Mouse (Mus musculus): ENCODE measurements around the gene Mtmr12. TPM values are rescaled to one million over a fixed set of nuclear protein-coding genes. Genes with fewer than 3 reads are reported as not detected.
"Not testable (repeated sequence)": the region's sequence is repeated elsewhere in the genome, so short reads cannot be mapped to it uniquely, and the experiment has no call there.

Mtmr12 gene
- 20.7 and 22.4 TPM in 2 replicates for polyA plus RNA-seq (2016; fragmentation: Nextera tagmentation; extraction: Ambion mirVana)

GRCm38 (mm10) chr15:12204319-12205159 lies at the start of gene Mtmr12:
Mtmr12 (plus strand) TSS chr15:12205028.
- Histone ChIP-seq H3K27me3 (no peaks in the 10 kb centered on the region), H3K9ac (replicated peaks) (peak within 1 kb of the TSS; percentile 95), H3K36me3 (no peaks in the 10 kb centered on the region), H3K9me3 (no peaks in the 10 kb centered on the region), H3K4me1 (replicated peaks) (peaks cover 31% of the 10 kb centered on the region), H3K4me3 (replicated peaks) (peak within 1 kb of the TSS; percentile 97), H3K27ac (peak within 1 kb of the TSS; percentile 94), H3K4me2 (peak within 1 kb of the TSS; percentile 73)
- ATAC-seq (ENCODE audit: insufficient number of reproducible peaks, insufficient read depth, low FRiP score, low TSS enrichment, low read depth), result peak; percentile 97
- WGBS, result under 1% methylated on average over 55 of the region's 58 CpGs

DNA sequence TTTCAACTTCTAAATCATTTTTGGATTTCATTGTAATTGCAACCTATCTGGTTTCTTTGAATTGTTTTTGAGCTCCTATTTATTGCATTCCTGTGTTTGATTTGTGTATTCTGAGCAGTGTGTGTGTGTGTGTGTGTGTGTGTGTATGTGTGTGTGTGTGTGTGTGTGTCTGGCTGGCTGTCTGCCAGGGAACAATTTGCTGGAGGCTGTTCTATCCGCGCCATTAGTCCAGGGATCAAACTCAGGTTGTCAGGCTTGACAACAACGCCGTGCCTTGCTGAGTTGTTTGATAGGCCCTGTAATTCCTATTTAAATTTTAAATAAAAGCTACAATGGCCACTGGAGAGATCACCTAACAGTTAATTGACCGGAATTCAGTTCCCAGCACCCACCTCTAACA lies 26.7 kb upstream of the Mtmr12 start:
- no peaks in the 10 kb centered on the region for H3K4me1 ChIP-seq (replicated peaks)
- no peak overlapping the region for H3K4me2 ChIP-seq
- no peak for ATAC-seq (ENCODE audit: insufficient number of reproducible peaks, insufficient read depth, low FRiP score, low TSS enrichment, low read depth)
- no peak overlapping the region for H3K27ac ChIP-seq
- H3K36me3 ChIP-seq, result peaks cover 81% of the 10 kb centered on the region
- H3K4me3 ChIP-seq (replicated peaks), result no peak overlapping the region
- no peak overlapping the region for H3K9ac ChIP-seq (replicated peaks)
- 89% methylated on average over 5 of the region's 5 CpGs for WGBS
- no peaks in the 10 kb centered on the region for H3K9me3 ChIP-seq
- no peaks in the 10 kb centered on the region for H3K27me3 ChIP-seq

GRCm38 (mm10) chr15:12181181-12181805 lies 23.5 kb upstream of the Mtmr12 start:
- not testable (repeated sequence) for H3K4me3 ChIP-seq (replicated peaks); H3K27ac ChIP-seq; H3K9me3 ChIP-seq; H3K4me2 ChIP-seq; H3K27me3 ChIP-seq; H3K4me1 ChIP-seq (replicated peaks); ATAC-seq (ENCODE audit: insufficient number of reproducible peaks, insufficient read depth, low FRiP score, low TSS enrichment, low read depth); H3K9ac ChIP-seq (replicated peaks)
- H3K36me3 ChIP-seq, result peaks cover 76% of the 10 kb centered on the region
- 93% methylated on average over 13 of the region's 13 CpGs for WGBS

GRCm38 (mm10) chr15:12193880-12194816 lies 10.7 kb upstream of the Mtmr12 start:
- Histone ChIP-seq H3K27ac (peak overlapping the region; percentile 90), H3K4me1 (replicated peaks) (peaks cover 35% of the 10 kb centered on the region), H3K36me3 (peaks cover 16% of the 10 kb centered on the region), H3K9me3 (no peaks in the 10 kb centered on the region), H3K27me3 (no peaks in the 10 kb centered on the region), H3K9ac (replicated peaks) (no peak overlapping the region), H3K4me3 (replicated peaks) (no peak overlapping the region), H3K4me2 (peak overlapping the region; percentile 40)
- 34% methylated on average over 25 of the region's 25 CpGs for WGBS
- peak; percentile 90 for ATAC-seq (ENCODE audit: insufficient number of reproducible peaks, insufficient read depth, low FRiP score, low TSS enrichment, low read depth)

- H3K36me3 ChIP-seq, result peaks cover 13% of the 10 kb centered on the region
- H3K27me3 ChIP-seq, result no peaks in the 10 kb centered on the region
- no peaks in the 10 kb centered on the region for H3K9me3 ChIP-seq
- H3K4me2 ChIP-seq, result peak overlapping the region; percentile 40
- no peak for ATAC-seq (ENCODE audit: insufficient number of reproducible peaks, insufficient read depth, low FRiP score, low TSS enrichment, low read depth)
- H3K9ac ChIP-seq (replicated peaks), result no peak overlapping the region
- WGBS, result 73% methylated on average over 20 of the region's 20 CpGs
- H3K4me3 ChIP-seq (replicated peaks), result no peak overlapping the region
- H3K4me1 ChIP-seq (replicated peaks), result peaks cover 35% of the 10 kb centered on the region
- peak overlapping the region; percentile 90 for H3K27ac ChIP-seq
Observed at GRCm38 (mm10) chr15:12194817-12195735, 9.8 kb upstream of the Mtmr12 start.

GRCm38 (mm10) chr15:12195966-12196365 lies 8.9 kb upstream of the Mtmr12 start:
- H3K4me2 ChIP-seq, result no peak overlapping the region
- no peak overlapping the region for H3K9ac ChIP-seq (replicated peaks)
- no peak for ATAC-seq (ENCODE audit: insufficient number of reproducible peaks, insufficient read depth, low FRiP score, low TSS enrichment, low read depth)
- H3K27me3 ChIP-seq, result no peaks in the 10 kb centered on the region
- H3K27ac ChIP-seq, result 0 out of 2 replicates have a peak overlapping the region, but pooled peaks have one; percentile 29
- H3K36me3 ChIP-seq, result peaks cover 4% of the 10 kb centered on the region
- H3K4me1 ChIP-seq (replicated peaks), result peaks cover 35% of the 10 kb centered on the region
- H3K4me3 ChIP-seq (replicated peaks), result no peak overlapping the region
- H3K9me3 ChIP-seq, result no peaks in the 10 kb centered on the region
- 79% methylated on average over 5 of the region's 6 CpGs for WGBS

DNA sequence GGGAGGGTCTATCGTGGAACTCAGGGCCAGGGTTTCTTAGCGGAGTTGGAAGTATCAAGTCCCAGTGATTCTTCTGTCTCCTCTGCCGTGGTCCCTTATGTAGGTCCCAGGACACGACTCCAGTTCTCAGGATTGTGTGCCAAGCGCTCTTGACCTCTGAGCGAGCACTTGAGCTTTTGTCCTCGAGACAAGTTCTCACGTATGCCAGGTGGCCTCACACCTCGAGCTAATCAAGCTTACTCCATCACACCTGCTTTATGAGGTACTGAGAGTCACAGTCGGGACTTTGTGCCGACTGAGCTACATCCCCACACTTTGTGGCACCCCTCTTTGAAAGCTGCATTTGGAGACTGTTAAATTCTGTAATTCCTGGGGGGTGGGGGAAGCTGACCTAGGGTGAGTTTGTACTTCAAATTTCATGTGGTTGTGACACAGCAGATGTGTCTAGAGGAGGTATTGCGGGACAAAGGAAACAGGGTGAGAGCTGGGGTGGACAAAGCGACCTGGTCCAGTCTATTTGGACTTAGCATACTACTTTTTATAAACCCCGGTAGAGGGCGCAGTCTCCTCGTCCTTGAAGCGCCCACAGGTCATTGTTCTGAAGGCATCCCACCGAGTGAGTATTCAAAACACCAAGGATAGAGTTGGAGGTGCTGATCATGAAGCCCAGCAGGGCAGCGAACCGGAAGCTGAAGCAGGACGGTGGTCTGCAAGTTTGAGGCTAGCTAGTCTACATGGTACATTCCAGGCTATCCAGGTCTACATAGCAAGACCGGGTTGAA lies 8.2 kb upstream of the Mtmr12 start:
- H3K36me3 ChIP-seq, result no peaks in the 10 kb centered on the region; the same call in 1 of the 2 replicates
- no peak overlapping the region for H3K4me3 ChIP-seq (replicated peaks)
- H3K9me3 ChIP-seq, result no peaks in the 10 kb centered on the region
- H3K4me2 ChIP-seq, result peak overlapping the region; percentile 32
- H3K4me1 ChIP-seq (replicated peaks), result peaks cover 35% of the 10 kb centered on the region
- ATAC-seq (ENCODE audit: insufficient number of reproducible peaks, insufficient read depth, low FRiP score, low TSS enrichment, low read depth), result peak; percentile 50; the same call in 1 of the 2 replicates
- 26% methylated on average over 22 of the region's 22 CpGs for WGBS
- peak overlapping the region; percentile 29; the same call in 1 of the 2 replicates for H3K27ac ChIP-seq
- no peak overlapping the region for H3K9ac ChIP-seq (replicated peaks)
- H3K27me3 ChIP-seq, result no peaks in the 10 kb centered on the region

DNA sequence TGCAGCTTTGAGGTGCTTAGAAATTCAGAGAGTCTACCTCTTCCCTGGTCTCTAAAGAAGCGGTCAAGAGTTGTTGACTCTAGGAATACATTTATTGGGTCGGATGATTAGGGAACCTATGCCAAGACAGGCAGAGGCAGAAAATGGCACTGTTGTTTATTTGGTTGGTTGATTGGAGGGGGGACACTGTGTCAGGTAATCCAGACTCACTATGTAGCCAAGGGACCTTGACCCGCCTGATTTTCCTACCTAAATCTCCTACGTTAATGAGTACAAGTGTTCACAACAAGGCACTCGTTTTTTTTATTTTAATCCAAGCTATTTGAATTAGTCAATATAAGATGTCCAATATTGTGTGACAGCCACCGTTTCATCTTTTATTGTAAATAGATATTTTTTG lies 7.5 kb upstream of the Mtmr12 start:
- peaks cover 35% of the 10 kb centered on the region for H3K4me1 ChIP-seq (replicated peaks)
- no peaks in the 10 kb centered on the region for H3K27me3 ChIP-seq
- ATAC-seq (ENCODE audit: insufficient number of reproducible peaks, insufficient read depth, low FRiP score, low TSS enrichment, low read depth), result no peak
- H3K27ac ChIP-seq, result no peak overlapping the region
- 0 out of 2 replicates have a peak overlapping the region, but pooled peaks have one; percentile 32 for H3K4me2 ChIP-seq
- H3K9ac ChIP-seq (replicated peaks), result no peak overlapping the region
- no peaks in the 10 kb centered on the region for H3K9me3 ChIP-seq
- no peak overlapping the region for H3K4me3 ChIP-seq (replicated peaks)
- H3K36me3 ChIP-seq, result no peaks in the 10 kb centered on the region
- 88% methylated on average over 6 of the region's 6 CpGs for WGBS

GRCm38 (mm10) chr15:12200021-12200420 lies 4.8 kb upstream of the Mtmr12 start:
- H3K4me3 ChIP-seq (replicated peaks), result no peak overlapping the region
- H3K9me3 ChIP-seq, result no peaks in the 10 kb centered on the region
- H3K36me3 ChIP-seq, result no peaks in the 10 kb centered on the region
- ATAC-seq (ENCODE audit: insufficient number of reproducible peaks, insufficient read depth, low FRiP score, low TSS enrichment, low read depth), result no peak
- H3K27me3 ChIP-seq, result no peaks in the 10 kb centered on the region
- no peak overlapping the region for H3K4me2 ChIP-seq
- WGBS, result 96% methylated on average over 7 of the region's 7 CpGs
- H3K4me1 ChIP-seq (replicated peaks), result peaks cover 23% of the 10 kb centered on the region
- no peak overlapping the region for H3K27ac ChIP-seq
- H3K9ac ChIP-seq (replicated peaks), result no peak overlapping the region

Measured in limb, embryonic 12.5 days (tissue).